Mouse (Mus musculus): ENCODE results near the gene Cul1. TPM values are rescaled to one million over a fixed set of nuclear protein-coding genes. Genes with fewer than 3 reads are reported as not detected.
"Not testable (repeated sequence)": the region's sequence is repeated elsewhere in the genome, so short reads cannot be mapped to it uniquely, and the experiment has no call there.

The Cul1 gene
- 114 and 178 TPM in 2 replicates for total RNA-seq (2014; fragmentation: Nextera tagmentation)
- 143 and 175 TPM in 2 replicates for total RNA-seq (2017)

DNA sequence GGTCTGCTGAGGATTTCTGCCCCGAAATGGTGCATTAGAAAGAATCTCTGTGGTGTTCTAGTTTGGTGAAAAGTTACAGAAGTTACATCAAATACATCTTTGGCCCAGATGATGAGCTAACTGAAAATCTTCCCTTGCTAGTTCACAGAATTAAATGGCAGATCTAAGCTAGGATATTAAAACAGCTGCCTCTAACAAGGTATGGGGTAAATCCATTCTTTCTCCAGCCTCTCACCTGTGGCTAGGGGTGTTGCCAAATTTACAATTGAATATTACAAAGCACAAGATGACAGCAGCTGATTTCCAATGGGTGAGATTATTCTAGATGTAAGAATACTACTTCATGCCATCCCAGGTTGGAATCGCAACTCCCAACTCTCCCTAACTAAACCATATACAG, at the start of gene Cul1:
Cul1 (plus strand) TSS at position 301 of the 400 bp plus-strand sequence.
- ATAC-seq (replicated peaks; ENCODE audit: low FRiP score, low TSS enrichment, poor library complexity, severe bottlenecking) = no peak

DNA sequence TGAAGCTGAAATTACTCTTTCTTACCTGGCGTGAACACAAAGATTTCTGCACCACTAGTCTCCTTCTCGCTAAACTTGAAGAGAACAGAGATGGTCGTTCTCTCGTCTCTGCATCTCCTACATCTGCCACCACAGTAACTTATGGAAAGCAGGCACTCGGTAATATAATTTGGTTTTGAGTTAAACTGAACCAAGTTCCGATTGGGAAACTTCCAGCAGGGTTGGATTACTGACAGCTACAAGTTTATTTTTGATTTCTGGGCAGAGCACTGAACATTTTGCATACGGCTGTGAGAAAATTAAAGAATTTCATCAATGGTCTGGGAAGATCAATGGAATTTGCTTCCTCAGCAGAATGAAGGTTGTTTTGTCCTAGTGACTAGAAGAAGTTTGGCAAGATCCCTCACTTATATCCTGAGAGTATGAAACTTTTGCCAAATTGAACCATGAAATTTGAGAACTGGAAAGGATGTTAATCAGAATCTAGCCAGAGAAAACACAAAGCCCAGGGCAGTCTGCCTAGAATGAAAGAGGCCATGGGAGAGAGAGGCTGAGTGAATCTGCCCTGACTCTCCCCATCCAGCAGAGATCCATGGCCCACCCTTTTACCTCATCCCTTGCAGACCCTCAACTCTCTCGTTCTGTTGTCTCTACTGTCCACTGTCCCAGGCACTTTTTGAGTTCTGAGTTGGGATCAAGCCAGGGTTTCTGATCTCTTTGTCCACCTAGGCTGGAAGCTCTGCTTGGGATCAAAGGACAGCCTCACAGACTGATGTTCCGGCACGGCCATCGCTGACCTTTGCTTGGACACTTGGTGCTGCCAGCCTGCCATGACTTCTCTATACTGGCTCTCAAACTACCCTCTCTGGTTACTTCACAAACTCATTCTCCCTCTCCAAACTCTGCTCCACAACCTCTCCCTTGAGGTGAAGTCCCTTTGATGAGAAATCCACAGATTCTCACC, 48.5 kb upstream of the Cul1 start:
- no peak for ATAC-seq (replicated peaks; ENCODE audit: low FRiP score, low TSS enrichment, poor library complexity, severe bottlenecking)

DNA sequence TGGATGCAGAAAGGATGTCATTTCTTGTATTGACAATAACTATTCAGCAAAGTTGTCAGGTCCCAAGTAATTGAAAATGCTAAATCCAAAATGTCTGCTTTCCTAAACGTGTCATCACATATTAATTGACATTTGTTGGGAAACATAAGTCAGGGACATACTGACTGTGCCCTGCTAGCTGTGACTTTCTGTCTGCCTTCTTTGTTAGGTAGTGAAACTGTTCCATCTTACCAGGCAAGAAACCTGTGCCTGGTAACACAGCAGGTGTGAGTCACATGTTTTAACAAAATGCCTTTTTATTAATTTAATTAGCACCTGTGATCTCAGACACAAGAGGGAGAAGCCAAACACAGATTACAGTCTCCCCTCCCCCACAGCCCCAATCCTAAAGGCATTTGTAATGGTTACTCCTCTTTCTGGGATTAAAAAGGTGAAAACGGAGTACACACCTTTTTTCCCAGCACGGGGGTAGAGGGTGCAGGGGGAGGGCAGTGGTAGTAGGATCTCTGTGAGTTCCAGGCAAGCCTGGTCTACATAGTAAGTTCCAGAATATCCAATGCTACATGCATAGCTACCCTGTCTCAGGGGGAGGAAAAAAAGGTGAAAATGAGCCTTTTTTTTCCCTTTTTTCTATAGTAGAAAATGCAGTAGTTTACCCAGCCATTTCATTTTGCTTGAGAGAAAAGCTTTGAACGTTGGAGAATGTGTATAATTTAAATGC, 40.2 kb upstream of the Cul1 start:
- no peak for ATAC-seq (replicated peaks; ENCODE audit: low FRiP score, low TSS enrichment, poor library complexity, severe bottlenecking)

DNA sequence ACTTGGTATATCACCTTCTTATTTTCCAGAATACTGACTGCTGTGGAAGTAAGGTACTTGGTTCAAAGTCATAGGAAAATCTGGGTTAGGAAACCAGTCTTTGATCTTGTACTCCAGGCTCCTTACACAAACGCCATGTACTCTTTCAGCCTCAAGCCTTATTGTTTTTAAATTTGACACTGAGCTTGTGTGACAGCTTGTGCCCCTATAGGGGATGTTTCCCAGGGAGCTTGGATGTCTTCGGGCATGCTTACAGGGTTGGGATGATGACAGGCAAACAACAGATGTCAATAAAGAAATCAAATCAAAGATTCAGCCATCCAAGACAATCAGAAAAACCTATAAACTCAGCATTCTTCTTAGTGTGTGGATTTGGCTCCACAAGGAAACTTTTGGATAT, 39.5 kb upstream of the Cul1 start:
- no peak for ATAC-seq (replicated peaks; ENCODE audit: low FRiP score, low TSS enrichment, poor library complexity, severe bottlenecking)

DNA sequence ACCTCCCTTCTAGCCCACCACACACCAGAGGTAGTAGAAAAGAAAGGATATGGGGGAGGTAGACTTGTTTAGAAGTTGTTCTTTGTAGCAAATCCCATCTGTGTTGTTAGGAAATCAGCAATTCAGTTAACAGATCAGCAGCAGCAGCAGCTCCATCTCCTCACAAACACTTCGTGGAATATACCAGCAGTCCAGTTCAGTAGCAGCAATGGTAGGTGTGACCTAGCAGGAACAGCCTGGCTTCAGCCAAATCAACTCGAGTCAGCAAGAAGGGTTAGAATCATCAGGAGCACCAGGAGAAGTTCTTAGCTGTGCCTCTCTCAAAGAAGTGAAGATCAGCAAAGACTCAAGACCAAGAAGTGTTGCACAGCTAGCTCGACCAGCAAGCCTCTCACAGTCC, 34.5 kb upstream of the Cul1 start:
- ATAC-seq (replicated peaks; ENCODE audit: low FRiP score, low TSS enrichment, poor library complexity, severe bottlenecking) = no peak

DNA sequence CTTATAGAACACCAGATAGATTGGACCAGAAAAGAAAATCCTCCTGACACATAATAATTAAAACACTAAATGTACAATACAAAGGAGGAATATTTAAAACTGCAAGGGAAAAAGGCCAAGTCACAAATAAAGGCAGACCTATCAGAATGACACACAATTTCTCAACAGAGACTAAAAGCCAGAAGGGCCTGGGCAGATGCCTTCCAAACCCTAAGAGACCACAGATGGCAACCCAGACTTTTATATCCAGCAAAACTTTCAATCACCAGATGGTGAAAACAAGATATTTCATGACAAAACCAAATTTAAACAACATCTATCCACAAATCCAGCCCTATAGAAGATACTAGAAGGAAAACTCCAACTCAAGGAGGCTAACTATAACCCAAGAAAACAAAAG, 33.0 kb upstream of the Cul1 start:
- no peak for ATAC-seq (replicated peaks; ENCODE audit: low FRiP score, low TSS enrichment, poor library complexity, severe bottlenecking)

DNA sequence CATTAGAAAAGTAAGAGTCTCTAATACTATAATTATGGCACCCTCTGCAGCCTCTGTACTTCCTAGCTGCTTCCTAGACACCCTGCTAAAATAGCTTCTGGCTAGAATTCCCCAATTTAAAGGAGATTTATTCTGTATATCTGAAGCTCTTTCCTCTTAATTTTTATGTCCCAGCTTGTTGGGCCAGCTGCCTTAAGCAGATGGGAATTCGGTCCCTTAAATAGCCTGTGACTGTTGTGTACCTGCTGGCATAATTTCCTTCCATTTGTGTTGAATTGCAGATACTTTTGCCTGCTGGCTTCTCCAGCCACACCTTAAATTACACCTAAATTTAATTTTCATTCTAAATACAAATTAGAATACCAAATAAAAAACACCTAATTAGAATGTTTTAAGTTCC, 32.0 kb upstream of the Cul1 start:
- ATAC-seq (replicated peaks; ENCODE audit: low FRiP score, low TSS enrichment, poor library complexity, severe bottlenecking) = no peak

DNA sequence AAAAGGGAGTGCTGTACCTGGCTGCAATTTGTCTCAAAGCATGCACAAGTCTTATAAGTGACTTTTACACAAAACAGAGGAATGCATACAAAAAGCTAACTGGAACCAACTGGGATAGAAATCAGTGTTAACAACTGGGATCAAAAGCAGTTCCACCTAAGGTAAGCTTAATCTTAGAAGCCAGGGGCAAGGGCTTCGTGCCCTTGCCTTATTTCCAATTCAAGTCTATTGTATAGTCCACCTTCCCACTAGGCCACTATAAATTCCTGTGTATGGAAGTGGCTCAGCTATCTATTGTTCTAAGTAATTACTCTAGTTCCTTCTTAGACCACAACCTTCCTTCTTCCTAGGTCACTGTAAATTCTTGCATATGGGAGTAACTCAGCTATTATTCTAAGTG, 27.1 kb upstream of the Cul1 start:
- no peak for ATAC-seq (replicated peaks; ENCODE audit: low FRiP score, low TSS enrichment, poor library complexity, severe bottlenecking)

DNA sequence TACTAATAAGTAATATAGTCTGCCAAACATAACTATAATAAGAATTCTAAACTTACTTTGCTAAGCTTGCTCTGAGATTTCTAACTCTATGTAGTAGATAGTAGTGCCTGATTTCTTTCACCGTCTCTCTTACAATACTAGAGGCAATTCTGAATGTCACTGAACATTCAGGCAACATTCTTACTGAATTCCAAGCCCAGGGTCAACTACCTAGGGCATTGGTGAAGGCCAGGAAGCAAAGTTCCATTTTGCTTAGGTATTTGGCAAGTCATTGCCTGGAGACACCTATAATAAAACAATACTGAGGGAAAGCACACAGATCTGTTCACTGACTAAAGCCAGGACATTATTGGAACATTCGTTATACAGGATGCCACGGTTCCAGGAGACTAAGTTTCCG, 26.6 kb upstream of the Cul1 start:
- not testable (repeated sequence) for ATAC-seq (replicated peaks; ENCODE audit: low FRiP score, low TSS enrichment, poor library complexity, severe bottlenecking)

DNA sequence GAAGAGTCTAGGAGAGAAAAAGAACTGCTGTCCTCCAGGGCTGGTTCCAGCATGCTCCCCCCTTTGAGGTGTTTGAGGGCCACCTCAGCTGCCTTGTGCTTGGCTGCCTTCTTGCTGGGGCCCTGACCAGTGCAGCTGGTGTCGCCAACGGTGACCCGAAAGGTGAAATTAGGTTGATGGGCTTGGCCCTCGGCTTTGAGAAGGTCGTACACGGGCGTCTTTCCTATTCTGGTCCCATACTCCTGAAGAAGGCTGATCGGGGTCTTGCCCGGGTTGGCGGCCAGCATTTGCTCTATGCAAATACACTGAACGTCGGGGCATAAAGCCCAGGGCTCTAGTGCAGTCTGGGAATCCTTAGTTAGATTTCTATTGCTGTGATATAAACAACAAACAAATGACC, 20.4 kb upstream of the Cul1 start:
- ATAC-seq (replicated peaks; ENCODE audit: low FRiP score, low TSS enrichment, poor library complexity, severe bottlenecking) = peak; percentile 37; the same call in 1 of the 2 replicates

DNA sequence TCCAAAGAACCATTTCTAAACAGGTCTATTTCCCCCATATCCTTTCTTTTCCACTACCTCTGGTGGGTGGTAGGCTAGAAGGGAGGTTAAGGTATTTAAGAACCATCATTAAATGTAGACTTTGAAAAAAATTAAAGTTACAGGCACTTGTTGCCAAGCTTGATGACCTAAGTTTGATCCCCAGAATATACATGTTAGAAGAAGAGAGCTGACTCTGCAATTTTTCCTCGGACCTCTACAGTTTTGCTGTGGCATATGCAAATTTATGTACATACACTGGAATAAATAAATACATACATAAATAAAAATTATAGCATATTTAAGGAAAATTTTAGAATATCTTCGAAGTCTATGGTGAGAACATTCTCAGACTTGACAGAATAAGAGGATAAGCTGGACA, 13.1 kb upstream of the Cul1 start:
- no peak for ATAC-seq (replicated peaks; ENCODE audit: low FRiP score, low TSS enrichment, poor library complexity, severe bottlenecking)

DNA sequence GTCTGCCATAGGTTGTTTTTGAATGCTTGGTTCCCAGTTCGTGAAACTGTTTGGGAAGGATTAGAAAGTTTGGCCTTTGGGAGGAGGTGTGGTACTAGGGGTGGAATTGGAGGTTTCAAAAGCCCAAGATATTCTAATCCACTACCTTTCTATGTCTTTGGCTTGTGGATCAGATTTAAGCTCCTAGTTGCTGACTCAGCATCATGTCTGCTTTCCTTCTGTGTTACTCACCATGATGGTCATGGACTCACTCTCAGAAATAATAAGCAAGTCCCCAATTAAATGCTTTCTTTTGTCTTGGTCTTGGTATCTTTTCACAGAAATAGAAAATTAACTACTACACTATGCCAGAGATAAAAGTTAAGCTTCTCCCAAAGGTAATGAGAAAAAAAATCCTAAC, 5.5 kb upstream of the Cul1 start:
- ATAC-seq (replicated peaks; ENCODE audit: low FRiP score, low TSS enrichment, poor library complexity, severe bottlenecking) = no peak

DNA sequence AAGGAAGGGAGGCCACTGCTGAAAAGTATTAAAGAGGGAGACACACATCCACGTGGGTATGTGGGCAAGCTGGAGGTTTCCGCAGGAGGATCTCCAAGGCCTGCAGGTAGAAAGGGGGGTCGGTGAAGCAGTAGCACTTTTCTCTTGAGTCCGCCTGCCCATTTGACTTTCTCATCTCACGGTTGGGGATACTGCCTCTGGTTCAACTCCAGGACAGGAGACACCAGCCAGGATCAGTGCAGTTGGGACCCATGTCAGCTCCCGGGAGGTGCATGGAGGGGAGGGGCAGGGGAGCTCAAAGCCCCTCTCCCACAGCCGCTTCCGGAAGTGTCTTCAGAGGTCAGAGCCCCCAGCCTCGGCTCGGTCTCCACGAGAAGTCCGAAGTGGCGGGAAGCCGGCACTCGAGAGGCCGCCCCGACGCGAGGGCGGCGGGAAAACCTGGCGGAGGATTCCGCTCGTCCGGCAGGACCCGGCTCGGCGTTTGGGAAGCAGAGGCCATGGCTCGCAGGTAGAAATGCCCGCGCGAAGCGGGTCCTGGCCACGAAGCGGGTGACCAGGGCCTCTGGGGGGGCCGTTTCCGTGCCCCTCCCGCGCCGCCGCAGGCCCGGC, 428 bp downstream of the Cul1 start:
- peak; percentile 34 for ATAC-seq (replicated peaks; ENCODE audit: low FRiP score, low TSS enrichment, poor library complexity, severe bottlenecking)

DNA sequence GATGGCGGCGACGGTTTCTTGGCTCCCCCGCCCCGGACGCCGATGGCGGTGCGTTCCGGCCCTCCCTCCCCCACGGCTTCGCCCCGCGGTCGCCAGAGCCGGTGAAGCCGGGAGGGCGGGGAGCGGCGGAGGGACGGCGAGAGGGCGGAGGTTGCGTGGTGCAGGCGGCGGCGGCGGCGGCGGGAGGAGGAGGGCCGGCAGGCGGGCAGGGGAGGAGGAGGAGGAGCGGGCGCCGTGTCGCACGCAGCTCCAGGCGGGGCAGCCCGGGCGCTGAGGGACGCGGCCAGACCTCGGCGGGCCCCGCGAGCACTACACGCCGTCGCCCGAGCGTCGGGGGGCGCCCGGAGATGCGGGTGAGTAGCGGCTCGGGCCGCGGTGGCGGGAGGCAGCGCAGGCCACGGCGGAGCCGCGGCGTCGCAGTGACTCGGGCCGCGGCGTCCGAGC, 955 bp downstream of the Cul1 start:
- peak; percentile 71 for ATAC-seq (replicated peaks; ENCODE audit: low FRiP score, low TSS enrichment, poor library complexity, severe bottlenecking)

DNA sequence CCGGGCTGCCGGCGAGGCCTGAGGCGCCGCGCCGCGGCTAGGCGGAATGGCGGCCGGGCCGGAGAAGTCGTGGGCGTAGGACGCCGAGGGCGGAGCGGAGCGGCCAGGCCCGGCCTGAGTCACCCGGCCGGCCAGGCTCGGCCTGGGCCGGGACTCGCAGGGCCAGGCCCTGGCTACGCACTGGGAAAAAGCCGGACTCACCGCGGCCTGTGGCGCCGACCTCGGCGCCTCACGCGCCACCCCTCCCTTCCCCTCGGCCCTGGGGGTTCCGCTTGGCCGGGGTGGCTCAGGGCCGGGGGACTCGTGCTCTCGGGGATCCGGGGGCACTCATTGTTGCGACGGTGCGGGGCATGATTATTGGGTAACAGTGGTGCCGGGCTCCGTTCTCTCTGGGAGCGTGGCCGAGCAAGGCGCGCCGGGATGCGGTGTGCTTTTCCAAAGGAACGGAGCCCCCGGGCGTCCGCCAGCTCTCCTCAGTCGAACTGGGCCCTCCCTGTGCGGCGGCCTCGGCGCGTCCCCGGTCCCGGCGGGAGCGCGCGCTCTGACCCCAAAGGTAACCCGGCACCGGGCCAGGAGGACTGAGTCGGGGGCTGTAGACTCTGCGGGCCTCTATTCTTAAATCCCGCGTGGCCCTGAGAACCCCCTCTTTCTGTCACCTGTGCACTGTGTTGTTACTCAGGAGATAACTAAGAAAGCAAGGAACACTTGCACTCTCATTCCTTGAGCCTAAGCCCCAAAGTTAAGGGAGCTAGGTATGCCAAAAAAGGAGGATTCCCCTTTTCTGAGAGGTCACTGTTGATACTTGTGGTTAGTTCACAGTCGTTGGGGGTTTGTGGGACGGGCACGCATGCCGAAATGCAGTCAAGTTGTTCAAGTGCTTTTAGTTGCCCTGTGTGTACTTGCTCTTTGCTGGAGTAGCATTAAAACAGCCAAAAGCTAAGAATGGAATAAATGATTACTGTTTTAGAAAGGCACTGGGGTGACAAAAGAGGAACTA, 1.7 kb downstream of the Cul1 start:
- ATAC-seq (replicated peaks; ENCODE audit: low FRiP score, low TSS enrichment, poor library complexity, severe bottlenecking) = peak; percentile 43

DNA sequence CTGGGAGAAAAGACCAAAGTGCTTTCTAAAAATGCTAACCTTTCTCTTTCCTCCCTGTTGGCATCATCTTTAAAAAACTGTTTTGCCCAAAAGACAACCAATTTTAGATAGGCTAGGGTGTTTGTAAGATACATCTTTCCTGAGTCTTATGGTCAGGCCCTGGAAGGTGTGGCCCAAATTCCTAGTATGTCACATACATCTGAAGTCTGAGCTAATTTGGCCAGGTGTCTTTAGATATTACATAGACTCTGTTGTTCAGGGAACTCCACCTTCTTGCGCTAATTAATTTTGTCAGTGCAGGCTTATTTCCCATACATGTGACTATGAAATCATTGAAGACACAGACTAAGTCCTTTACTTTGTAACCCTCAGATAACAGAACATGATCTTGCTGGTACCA, 2.6 kb downstream of the Cul1 start:
- ATAC-seq (replicated peaks; ENCODE audit: low FRiP score, low TSS enrichment, poor library complexity, severe bottlenecking) = peak; percentile 29; the same call in 1 of the 2 replicates

DNA sequence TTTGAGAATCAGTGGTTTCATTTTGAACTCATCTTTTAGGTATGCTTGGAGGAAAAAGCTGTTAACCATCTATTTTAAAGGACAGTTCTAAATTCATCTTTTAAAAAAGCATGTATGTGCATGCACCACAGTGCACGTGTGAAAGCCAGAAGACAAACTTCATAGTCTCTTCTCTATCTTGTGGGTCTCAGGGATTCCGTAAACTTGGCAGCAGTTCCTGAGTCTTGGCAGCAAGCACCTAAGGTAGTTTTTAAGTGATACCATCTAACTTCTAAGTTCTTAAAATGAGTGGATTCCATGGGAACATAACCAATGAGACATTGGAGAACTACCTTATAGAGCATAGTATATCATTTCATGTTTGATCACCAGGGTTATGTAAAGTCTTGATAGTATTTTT, 3.7 kb downstream of the Cul1 start:
- no peak for ATAC-seq (replicated peaks; ENCODE audit: low FRiP score, low TSS enrichment, poor library complexity, severe bottlenecking)

DNA sequence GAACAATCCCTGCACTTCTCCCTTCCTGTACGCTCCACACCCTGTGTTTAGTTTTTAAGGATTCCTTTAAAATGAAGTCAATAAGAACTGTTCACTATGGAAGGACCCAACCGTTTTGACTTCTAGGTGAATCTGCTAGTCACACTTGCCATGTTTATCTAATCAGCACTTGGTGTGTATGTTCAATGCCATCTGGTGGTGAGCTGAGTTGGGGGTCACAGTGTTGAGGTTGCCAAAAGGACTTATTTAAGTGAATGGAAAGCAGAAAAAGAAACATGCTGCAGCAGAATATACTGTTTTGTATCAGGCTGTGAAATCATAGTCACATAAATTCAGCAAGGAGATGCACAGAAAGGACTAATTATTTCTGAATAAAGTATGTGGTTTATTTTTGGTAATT, 12.2 kb downstream of the Cul1 start:
- ATAC-seq (replicated peaks; ENCODE audit: low FRiP score, low TSS enrichment, poor library complexity, severe bottlenecking) = peak; percentile 82

DNA sequence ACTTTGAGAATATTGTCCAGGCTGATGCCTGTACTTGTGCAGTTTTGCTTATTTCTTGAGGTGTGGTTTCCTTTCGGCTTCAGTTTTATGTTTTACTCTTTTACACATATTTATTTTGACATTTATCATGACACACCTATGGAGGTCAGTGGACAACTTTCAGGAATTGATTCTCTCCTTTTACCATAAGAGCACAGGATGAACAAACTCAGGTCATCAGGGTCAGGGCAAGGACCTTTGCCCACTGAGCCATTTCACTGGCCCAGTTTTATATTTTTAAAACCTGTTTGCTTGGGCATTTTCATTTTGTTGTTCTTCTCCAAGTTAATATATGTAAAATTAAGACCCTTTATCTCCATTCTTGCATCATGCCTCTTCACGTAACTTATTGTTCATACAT, 13.3 kb downstream of the Cul1 start:
- ATAC-seq (replicated peaks; ENCODE audit: low FRiP score, low TSS enrichment, poor library complexity, severe bottlenecking) = no peak

Data from megakaryocyte-erythroid progenitor cell, adult 5-6 weeks (primary cell).